Mouse (Mus musculus): Measurements from ENCODE around the gene Cacng3.
A peak's percentile ranks its signal among the peaks of the same experiment; 100 is the strongest.

- no peak for TF ChIP-seq NRF1 (IDR thresholded peaks at IDR 0.05; ENCODE audit: low read depth, low read length)
- no peak for TF ChIP-seq HCFC1 (IDR thresholded peaks at IDR 0.05; ENCODE audit: low read depth, low read length)
- no peak for TF ChIP-seq MAZ (IDR thresholded peaks at IDR 0.05; ENCODE audit: low read depth, low read length)
- TF ChIP-seq ETS1 (conservative IDR thresholded peaks at IDR 0.05; ENCODE audit: low read depth, low read length), result no peak
- no peak for TF ChIP-seq CTCF (conservative IDR thresholded peaks at IDR 0.05 in 1 of 2, IDR thresholded peaks at IDR 0.05 in 1 of 2; ENCODE audit: low read depth in 2 of 2, low read length in 2 of 2)
- no peak for TF ChIP-seq UBTF (IDR thresholded peaks at IDR 0.05; ENCODE audit: low read depth, low read length)
- no peak for TF ChIP-seq POLR2A (IDR thresholded peaks at IDR 0.05; ENCODE audit: low read depth, low read length)
- TF ChIP-seq EP300 (IDR thresholded peaks at IDR 0.05; ENCODE audit: low read length), result no peak
- TF ChIP-seq CHD1 (IDR thresholded peaks at IDR 0.05; ENCODE audit: low read depth, low read length), result no peak
- no peak for TF ChIP-seq MXI1 (IDR thresholded peaks at IDR 0.05; ENCODE audit: low read depth, low read length)
- no peak for TF ChIP-seq USF1 (IDR thresholded peaks at IDR 0.05; ENCODE audit: low read depth, low read length)
- TF ChIP-seq BHLHE40 (IDR thresholded peaks at IDR 0.05; ENCODE audit: low read depth, low read length), result peak; percentile 80
- no peak for TF ChIP-seq ZC3H11A (IDR thresholded peaks at IDR 0.05; ENCODE audit: low read depth, low read length)
These were observed 136.2 kb downstream of the Cacng3 start for GRCm38 (mm10) chr7:122806531-122806930.

Measured in CH12.LX (cell line).